Comparison of ENCODE assay signal across 8 mouse cellular contexts in genomic region chr11:101245855-101246701, GRCm38 (mm10). TPM values are rescaled to one million over a fixed set of nuclear protein-coding genes. Genes with fewer than 3 reads are reported as not detected.
DNase-seq lines count a peak whose midpoint lies in the region; ATAC-seq and TF ChIP-seq lines count a peak whose summit lies in the region.

Gene Ramp2 (plus strand): TSS chr11:101246028.

- ATAC-seq in intestine, postnatal 0 days = peak; percentile 34; the same call in 1 of the 2 replicates
- ATAC-seq in liver, embryonic 11.5 days (replicated peaks; ENCODE audit: low FRiP score) = peak; percentile 42; the same call in 1 of the 2 replicates

- peak within 1 kb of the TSS; percentile 1 for H3ac ChIP-seq in myocyte (ENCODE audit: control insufficient read depth, insufficient read length)

- no peak for TF ChIP-seq EP300 in heart, adult 2 months (IDR thresholded peaks at IDR 0.05; ENCODE audit: insufficient read depth, low read depth, low read length)

- peak within 1 kb of the TSS; percentile 95 for H3K27ac ChIP-seq in heart, adult 2 months
- H3K27ac ChIP-seq in intestine, postnatal 0 days (ENCODE audit: low read depth, low read length) = peak within 1 kb of the TSS; percentile 68
- H3K27ac ChIP-seq in liver, embryonic 11.5 days (ENCODE audit: low read depth, low read length) = peak within 1 kb of the TSS; percentile 48

- intact Hi-C loops in heart, adult 2 months (cut with DNase I) = no loop called here

- peak; percentile 44 for DNase-seq in ovary, postnatal 10 days (ENCODE audit: low spot score)
- DNase-seq in ovary, postnatal 14 days (ENCODE audit: low spot score) = no peak
- DNase-seq in embryo, embryonic 10.5 days (ENCODE audit: low spot score) = peak; percentile 59
- DNase-seq in heart, adult 2 months = peak; percentile 85 to 86
- peak; percentile 67 for DNase-seq in liver, embryonic 11.5 days (ENCODE audit: low spot score)
- DNase-seq in urinary bladder, postnatal 25 days (ENCODE audit: low spot score) = peak; percentile 44

- TF ChIP-seq CTCF in heart, adult 2 months (IDR thresholded peaks at IDR 0.05) = peak; percentile 22
- no peak; the same call in none of the 2 replicates for TF ChIP-seq CTCF in intestine, postnatal 0 days (IDR thresholded peaks at IDR 0.05; ENCODE audit: low read depth)

- WGBS in heart, adult 2 months = 1% methylated on average over 50 of the region's 63 CpGs
- WGBS in intestine, postnatal 0 days = 2% methylated on average over 61 of the region's 63 CpGs
- 2% methylated on average over 57 of the region's 63 CpGs for WGBS in liver, embryonic 11.5 days

- peak; percentile 85 for TF ChIP-seq POLR2A in heart, adult 2 months (IDR thresholded peaks at IDR 0.05; ENCODE audit: insufficient read depth, low read depth, low read length)
- no peak for TF ChIP-seq POLR2A in myocyte (IDR thresholded peaks at IDR 0.05; ENCODE audit: insufficient read length, low read depth)

- H3K4me1 ChIP-seq in heart, adult 2 months (ENCODE audit: control insufficient read depth, insufficient read depth, low read length) = peaks cover 7% of the 10 kb centered on the region
- no peaks in the 10 kb centered on the region for H3K4me1 ChIP-seq in intestine, postnatal 0 days (replicated peaks; ENCODE audit: control insufficient read depth, insufficient read depth, low read length)
- peaks cover 22% of the 10 kb centered on the region for H3K4me1 ChIP-seq in liver, embryonic 11.5 days (replicated peaks; ENCODE audit: control insufficient read depth, insufficient read depth, low read length)

- peak within 1 kb of the TSS; percentile 91 for H3K4me2 ChIP-seq in intestine, postnatal 0 days (replicated peaks; ENCODE audit: low read depth)
- H3K4me2 ChIP-seq in liver, embryonic 11.5 days = peak within 1 kb of the TSS; percentile 93
- peak within 1 kb of the TSS; percentile 75 for H3K4me2 ChIP-seq in myocyte (ENCODE audit: low read depth)

- H3K4me3 ChIP-seq in heart, adult 2 months = peak within 1 kb of the TSS; percentile 79
- H3K4me3 ChIP-seq in intestine, postnatal 0 days (ENCODE audit: low read depth, low read length) = peak within 1 kb of the TSS; percentile 62
- H3K4me3 ChIP-seq in liver, embryonic 11.5 days (ENCODE audit: low read depth, low read length) = peak within 1 kb of the TSS; percentile 64
- H3K4me3 ChIP-seq in myocyte = peak within 1 kb of the TSS; percentile 5

- peaks cover 2% of the 10 kb centered on the region; the same call in 1 of the 2 replicates for H3K36me3 ChIP-seq in heart, adult 2 months (ENCODE audit: control insufficient read depth, insufficient read depth, low read length)
- no peaks in the 10 kb centered on the region for H3K36me3 ChIP-seq in intestine, postnatal 0 days (ENCODE audit: control insufficient read depth, insufficient read depth)
- H3K36me3 ChIP-seq in liver, embryonic 11.5 days (ENCODE audit: control insufficient read depth, insufficient read depth, low read length) = no peaks in the 10 kb centered on the region
- H3K36me3 ChIP-seq in myocyte (ENCODE audit: control insufficient read depth, insufficient read depth) = no peaks in the 10 kb centered on the region

- H3K27me3 ChIP-seq in heart, adult 2 months (ENCODE audit: control insufficient read depth, insufficient read depth, low read length) = 0 out of 2 replicates have a peak, but pooled peaks cover 2% of the 10 kb centered on the region
- no peaks in the 10 kb centered on the region; the same call in 1 of the 2 replicates for H3K27me3 ChIP-seq in intestine, postnatal 0 days (replicated peaks; ENCODE audit: control insufficient read depth, insufficient read depth, low read length)
- H3K27me3 ChIP-seq in liver, embryonic 11.5 days (replicated peaks; ENCODE audit: control insufficient read depth, insufficient read depth, low read length) = peaks cover 40% of the 10 kb centered on the region
- no peaks in the 10 kb centered on the region for H3K27me3 ChIP-seq in myocyte (ENCODE audit: control insufficient read depth, insufficient read depth, insufficient read length)

- no peaks in the 10 kb centered on the region for H3K79me2 ChIP-seq in heart, adult 2 months (replicated peaks; ENCODE audit: control insufficient read depth, insufficient read depth, low read length)
- H3K79me2 ChIP-seq in myocyte (ENCODE audit: control insufficient read depth, insufficient read depth) = no peaks in the 10 kb centered on the region

- peak within 1 kb of the TSS; percentile 98 for H3K9ac ChIP-seq in heart, adult 2 months (ENCODE audit: low read depth, low read length)
- peak within 1 kb of the TSS; percentile 66 for H3K9ac ChIP-seq in intestine, postnatal 0 days (ENCODE audit: low read depth, low read length)
- H3K9ac ChIP-seq in liver, embryonic 11.5 days (ENCODE audit: low read depth, low read length) = peak within 1 kb of the TSS; percentile 66

- no peaks in the 10 kb centered on the region for H3K9me3 ChIP-seq in intestine, postnatal 0 days (ENCODE audit: control insufficient read depth)
- no peaks in the 10 kb centered on the region for H3K9me3 ChIP-seq in liver, embryonic 11.5 days (ENCODE audit: control insufficient read depth, low read length)

TF ChIP-seq in myocyte, 11 proteins besides CTCF, POLR2A, EP300 and RAD21:
- TF ChIP-seq REST (IDR thresholded peaks at IDR 0.05; ENCODE audit: insufficient read depth, insufficient read length) (peak; percentile 74), USF1 (IDR thresholded peaks at IDR 0.05; ENCODE audit: low read depth) (no peak)

RNA-seq across cellular contexts. Expression of gene Ramp2, which starts in this region (rescaled TPM):
- total RNA-seq in heart, adult 2 months (2021) = 10 to 100 TPM; 89.1 to 90.3 TPM
- polyA plus RNA-seq in heart, adult 2 months (2012; rRNA removed) = 130 and 172 TPM in 2 replicates
- 67.7 and 74.7 TPM in 2 replicates for polyA plus RNA-seq in intestine, postnatal 0 days (2015; fragmentation: Nextera tagmentation; extraction: Ambion mirVana)
- polyA plus RNA-seq in liver, embryonic 11.5 days (2014; fragmentation: Nextera tagmentation; extraction: Ambion mirVana) = 62.4 and 64.2 TPM in 2 replicates
- polyA plus RNA-seq in myocyte (2012; fragmentation: generic; extraction: Trizol) = 2.5 TPM

Comparison
In these comparisons a context has a peak if more than half of its experiments do, and no peak if none do; other contexts are left out.
1. RNA of gene Ramp2 (polyA plus RNA-seq): 130 to 172 TPM in heart, adult 2 months, 67.7 to 74.7 TPM in intestine, postnatal 0 days and 62.4 to 64.2 TPM in liver, embryonic 11.5 days; 2.5 TPM in myocyte (single experiment); every median in the first group is over 10 times any median in the second.
2. H3K4me3 ChIP-seq: peak in every context shown above with its lines; median percentile 79 in heart, adult 2 months; 64 in liver, embryonic 11.5 days; 62 in intestine, postnatal 0 days; 5 in myocyte.
3. Peak in every context shown above with its lines, with median percentiles within 50 percentile points of each other: H3K27ac ChIP-seq, H3K9ac ChIP-seq and H3K4me2 ChIP-seq.